Mouse (Mus musculus): ENCODE data around the gene Ppp2r3a.

Gene Ppp2r3a

DNA sequence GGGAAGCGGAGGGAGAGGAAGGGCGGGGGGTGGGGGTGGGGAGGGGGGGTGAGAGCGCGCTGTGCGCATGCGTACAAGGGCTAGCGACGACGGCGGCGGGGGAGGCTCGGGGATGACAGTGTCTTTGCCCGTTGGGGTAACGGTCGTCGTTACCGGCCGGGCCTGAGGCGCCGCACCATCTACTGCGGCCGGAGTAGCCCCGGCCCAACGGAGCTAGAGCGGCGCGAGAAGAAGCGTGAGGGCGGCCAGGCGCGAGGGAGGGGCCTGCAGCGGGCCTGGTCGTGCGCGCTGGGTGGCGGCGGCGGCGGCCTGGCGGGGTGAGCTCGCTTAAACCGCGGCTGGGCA lies 177.6 kb downstream of the Ppp2r3a start, which contains the start of gene Msl2:
Gene Msl2, plus strand, starts transcription at position 115 of the 345 bp plus-strand sequence.
- no peak for DNase-seq (ENCODE audit: low spot score)

DNA sequence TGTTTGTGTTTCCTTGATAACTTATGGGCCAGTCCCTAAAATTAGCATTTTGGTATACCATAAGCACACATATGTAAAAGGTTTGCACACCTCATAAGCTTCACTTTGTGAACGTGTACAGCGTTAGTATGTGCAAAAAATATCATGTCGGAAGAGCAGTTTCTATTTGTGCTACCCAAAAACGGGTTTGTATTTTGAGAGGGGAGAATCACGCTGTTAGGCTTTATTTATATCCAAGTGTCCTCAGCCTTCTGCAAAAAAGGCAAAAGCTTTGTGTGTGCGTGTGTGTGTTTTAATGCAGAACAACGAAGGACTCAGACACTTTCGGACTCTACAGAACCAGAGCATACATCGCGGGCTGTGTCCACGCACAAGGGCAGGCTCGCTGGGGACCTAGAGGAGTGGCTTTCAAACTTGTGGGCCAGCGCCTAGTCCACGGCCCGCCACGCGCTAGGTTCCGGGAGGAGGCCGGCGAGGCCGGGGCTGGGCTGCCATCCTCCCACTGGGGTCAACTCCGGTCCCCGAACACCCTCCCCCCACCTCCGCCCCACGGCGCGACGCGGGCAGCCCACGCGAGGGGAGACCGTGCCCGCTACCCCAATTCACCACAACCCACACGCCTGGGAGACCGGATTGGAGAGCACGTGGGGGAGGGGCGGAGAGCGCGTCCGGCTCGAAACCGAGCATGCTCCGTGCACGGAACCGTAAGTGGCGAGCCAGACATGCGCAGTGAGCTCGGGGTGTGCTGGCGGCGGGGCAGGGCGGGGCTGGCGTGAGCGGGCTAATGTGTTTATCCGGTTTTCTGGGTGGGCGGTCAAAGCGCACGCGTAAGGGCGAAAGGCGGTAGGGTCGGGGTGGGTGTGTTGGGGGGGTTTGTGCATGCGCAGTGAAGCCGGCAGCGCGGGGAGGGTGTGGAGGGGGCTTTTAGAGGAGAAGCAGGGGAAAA lies 178.3 kb downstream of the Ppp2r3a start:
- DNase-seq (ENCODE audit: low spot score): peak; percentile 94

DNA sequence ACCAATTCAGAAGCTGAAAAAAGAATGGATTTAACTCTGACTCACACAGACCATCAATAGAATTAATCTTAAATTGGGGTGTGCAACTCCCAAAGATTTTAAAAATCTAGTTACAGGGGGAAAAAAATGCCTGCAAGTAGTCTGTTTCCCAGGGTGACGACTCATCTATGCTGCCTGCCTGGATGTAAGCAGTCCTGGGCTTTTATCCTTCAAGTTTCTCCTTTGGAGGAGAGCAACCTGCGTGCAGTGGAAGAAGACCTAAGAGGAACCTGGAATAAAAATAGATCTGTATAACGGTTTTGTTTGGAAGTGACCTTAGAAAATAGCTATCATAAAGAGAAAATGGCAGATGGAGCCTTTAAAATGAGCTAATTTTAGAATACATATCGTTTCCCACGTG lies 179.1 kb downstream of the Ppp2r3a start:
- no peak for DNase-seq (ENCODE audit: low spot score)

DNA sequence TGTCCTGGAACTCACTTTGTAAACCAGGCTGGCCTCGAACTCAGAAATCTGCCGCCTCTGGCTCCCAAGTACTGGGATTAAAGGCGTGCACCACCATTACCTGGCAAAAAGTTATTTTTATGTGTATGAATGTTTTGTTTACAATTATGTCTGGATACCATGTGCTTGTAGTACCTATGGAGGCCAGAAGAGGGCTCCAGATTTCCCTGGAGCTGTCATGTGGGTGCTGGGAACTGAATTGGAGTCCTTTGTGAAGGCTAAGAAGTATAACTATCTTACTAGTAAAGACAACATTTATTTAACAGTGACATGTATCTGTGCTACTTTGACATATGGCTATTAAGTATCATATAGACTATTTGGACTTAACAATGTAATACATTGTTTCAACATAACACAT lies 181.8 kb downstream of the Ppp2r3a start:
- no peak for DNase-seq (ENCODE audit: low spot score)

DNA sequence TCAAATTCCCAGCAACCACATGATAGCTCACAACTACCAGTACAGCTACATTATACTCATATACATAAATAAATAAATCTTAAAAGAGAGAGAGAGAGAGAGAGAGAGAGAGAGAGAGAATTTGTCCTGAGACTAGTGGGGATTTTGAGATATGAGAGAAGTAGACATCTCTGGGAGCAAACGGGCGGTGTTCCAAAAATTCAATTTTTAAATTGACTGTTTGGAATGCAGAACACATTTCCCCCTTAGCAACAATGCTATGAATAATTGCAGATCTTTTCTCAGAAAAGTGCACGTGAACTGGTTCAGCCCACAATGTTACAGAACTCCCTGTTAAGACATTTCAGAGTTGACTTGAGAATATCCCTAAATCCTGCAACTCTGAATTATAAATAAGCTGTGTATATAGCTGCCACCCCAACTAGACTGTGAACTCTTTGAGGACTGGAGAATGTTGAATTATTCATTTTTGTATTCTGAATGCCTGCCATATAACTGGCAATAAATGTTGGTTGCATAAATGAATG lies 186.5 kb downstream of the Ppp2r3a start:
- DNase-seq (ENCODE audit: low spot score): no peak

DNA sequence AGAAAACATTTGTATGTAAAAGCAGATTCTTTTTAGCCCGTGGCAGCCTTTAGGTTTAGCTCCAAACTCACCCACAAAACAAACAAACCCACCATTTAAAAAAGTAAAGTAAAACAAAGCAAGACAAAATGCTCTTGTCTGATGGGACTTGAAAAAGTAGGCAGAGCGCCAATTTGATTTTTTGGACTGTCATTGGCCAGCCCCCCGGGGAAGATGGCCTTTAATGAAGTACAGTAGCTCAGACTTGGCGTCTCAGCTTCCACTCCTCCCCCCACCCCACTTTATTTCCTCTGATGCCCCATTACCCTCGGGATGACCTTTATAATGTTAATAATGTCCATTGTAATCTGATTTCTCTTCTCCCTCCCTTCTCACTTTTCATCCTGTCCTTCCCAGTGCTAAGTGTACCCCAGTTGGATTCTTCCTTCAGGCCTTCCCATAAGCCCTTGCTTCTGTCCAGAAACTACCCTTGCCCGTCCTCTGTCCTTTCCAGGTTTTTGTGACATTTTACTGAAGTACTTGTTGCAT lies 189.3 kb downstream of the Ppp2r3a start:
- DNase-seq (ENCODE audit: low spot score): no peak

DNA sequence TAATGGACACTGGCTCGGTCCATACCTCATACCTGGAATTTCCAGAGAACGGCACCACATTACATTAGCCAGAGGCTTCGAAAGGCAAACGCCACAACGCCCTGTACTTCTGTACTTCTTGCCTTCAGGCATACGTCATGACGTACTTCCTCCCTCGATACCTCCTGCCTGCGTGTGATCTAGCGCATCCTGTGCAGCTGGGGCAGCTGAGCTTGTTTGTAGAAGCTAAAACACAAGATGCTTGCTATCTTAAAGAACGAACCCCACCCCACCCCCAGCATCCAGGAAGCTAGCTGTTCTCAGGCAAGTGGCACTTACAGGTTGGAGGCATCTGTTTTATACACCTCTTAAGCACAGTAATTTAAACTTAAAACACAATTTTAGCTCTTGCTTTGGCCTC lies 190.6 kb downstream of the Ppp2r3a start:
- peak; percentile 30 for DNase-seq (ENCODE audit: low spot score)

DNA sequence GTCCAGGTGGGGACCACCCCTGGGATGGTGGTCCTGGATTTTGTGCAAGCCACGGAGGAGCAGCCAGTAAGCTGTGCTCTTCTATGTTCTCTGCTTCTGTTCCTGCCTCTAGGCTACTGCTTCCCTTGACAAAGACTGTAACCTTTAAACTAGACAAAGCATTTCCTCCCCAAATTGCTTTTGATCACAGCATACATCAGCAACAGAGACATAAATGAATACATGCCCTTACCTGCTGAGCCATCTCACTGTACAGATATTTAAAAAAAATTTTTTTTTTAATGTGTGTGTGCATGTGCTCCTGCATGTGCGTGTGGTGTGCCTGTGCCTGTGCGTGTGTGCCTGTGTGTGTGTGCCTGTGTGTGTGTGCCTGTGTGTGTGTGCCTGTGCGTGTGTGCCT lies 194.4 kb downstream of the Ppp2r3a start:
- no peak for DNase-seq (ENCODE audit: low spot score)
